Mouse (Mus musculus): ENCODE results near the gene Shkbp1. TPM values are rescaled to one million over a fixed set of nuclear protein-coding genes. Genes with fewer than 3 reads are reported as not detected.

Shkbp1 gene
- polyA plus RNA-seq, 1 experiment from 2014 or later: 39.8 TPM

- H3K4me2 ChIP-seq (ENCODE audit: low read length): no peak overlapping the region
- H3K9ac ChIP-seq (ENCODE audit: low read length): no peak overlapping the region
- ATAC-seq (replicated peaks; ENCODE audit: low FRiP score, low TSS enrichment, low read depth): no peak
- H3K27ac ChIP-seq (ENCODE audit: low read depth): no peak overlapping the region
- 94% methylated on average over 4 of the region's 4 CpGs for WGBS
- H3K9me3 ChIP-seq (ENCODE audit: control insufficient read depth, low read length): no peaks in the 10 kb centered on the region
- H3K36me3 ChIP-seq (ENCODE audit: control insufficient read depth, insufficient read depth, low read length): no peaks in the 10 kb centered on the region
- H3K4me1 ChIP-seq (replicated peaks; ENCODE audit: control insufficient read depth, insufficient read depth, low read length): peaks cover 11% of the 10 kb centered on the region; the same call in 1 of the 2 replicates
- H3K27me3 ChIP-seq (replicated peaks; ENCODE audit: control insufficient read depth, insufficient read depth, low read length): no peaks in the 10 kb centered on the region
- H3K4me3 ChIP-seq (ENCODE audit: low read depth, low read length): no peak overlapping the region
- no peak for DNase-seq (ENCODE audit: low spot score)
Observed at GRCm38 (mm10) chr7:27296518-27296917, 59.3 kb downstream of the Shkbp1 start.

GRCm38 (mm10) chr7:27295956-27296355 lies 59.9 kb downstream of the Shkbp1 start:
- no peaks in the 10 kb centered on the region for H3K27me3 ChIP-seq (replicated peaks; ENCODE audit: control insufficient read depth, insufficient read depth, low read length)

More at GRCm38 (mm10) chr7:27295956-27296355, 59.9 kb downstream of the Shkbp1 start:
- Histone ChIP-seq H3K4me3 (ENCODE audit: low read depth, low read length) (no peak overlapping the region), H3K9ac (ENCODE audit: low read length) (no peak overlapping the region), H3K36me3 (ENCODE audit: control insufficient read depth, insufficient read depth, low read length) (no peaks in the 10 kb centered on the region), H3K4me1 (replicated peaks; ENCODE audit: control insufficient read depth, insufficient read depth, low read length) (peaks cover 15% of the 10 kb centered on the region; the same call in 1 of the 2 replicates), H3K9me3 (ENCODE audit: control insufficient read depth, low read length) (no peaks in the 10 kb centered on the region), H3K4me2 (ENCODE audit: low read length) (no peak overlapping the region), H3K27ac (ENCODE audit: low read depth) (no peak overlapping the region)
- no peak for DNase-seq (ENCODE audit: low spot score)
- WGBS: 69% methylated on average over 4 of the region's 4 CpGs
- no peak for ATAC-seq (replicated peaks; ENCODE audit: low FRiP score, low TSS enrichment, low read depth)

Other genes starting within 250 kb of the Shkbp1 start
- not detected in 2 replicates for gene Cyp2f2, start 236.1 kb downstream of the Shkbp1 start, polyA plus RNA-seq (2014; fragmentation: Nextera tagmentation; extraction: Ambion mirVana)
- 0.12 TPM in 2 replicates for gene Cyp2t4, start 202.3 kb downstream of the Shkbp1 start, polyA plus RNA-seq (2014; fragmentation: Nextera tagmentation; extraction: Ambion mirVana)
- gene Egln2, start 189.2 kb downstream of the Shkbp1 start, polyA plus RNA-seq (2014; fragmentation: Nextera tagmentation; extraction: Ambion mirVana): 39.3 and 43.1 TPM in 2 replicates
- gene Rab4b, start 177.1 kb downstream of the Shkbp1 start, polyA plus RNA-seq (2014; fragmentation: Nextera tagmentation; extraction: Ambion mirVana): 59.8 and 60.8 TPM in 2 replicates
- gene Gm21983, start 174.9 kb downstream of the Shkbp1 start, polyA plus RNA-seq (2014; fragmentation: Nextera tagmentation; extraction: Ambion mirVana): 0.52 TPM in 1 of 2 replicates, not detected in the other
- 0.34 and 11.1 TPM in 2 replicates for gene Mia, start 174.9 kb downstream of the Shkbp1 start, polyA plus RNA-seq (2014; fragmentation: Nextera tagmentation; extraction: Ambion mirVana)
- 3.7 and 4.6 TPM in 2 replicates for gene BC024978, start 160.2 kb downstream of the Shkbp1 start, polyA plus RNA-seq (2014; fragmentation: Nextera tagmentation; extraction: Ambion mirVana)
- 283 and 289 TPM in 2 replicates for gene Snrpa, start 159.7 kb downstream of the Shkbp1 start, polyA plus RNA-seq (2014; fragmentation: Nextera tagmentation; extraction: Ambion mirVana)
- gene Itpkc, start 127.4 kb downstream of the Shkbp1 start, polyA plus RNA-seq (2014; fragmentation: Nextera tagmentation; extraction: Ambion mirVana): 8.9 and 9.3 TPM in 2 replicates
- gene Coq8b, start 123.0 kb downstream of the Shkbp1 start, polyA plus RNA-seq (2014; fragmentation: Nextera tagmentation; extraction: Ambion mirVana): 16.7 and 18.0 TPM in 2 replicates
- 9.2 and 11.0 TPM in 2 replicates for gene Numbl, start 97.6 kb downstream of the Shkbp1 start, polyA plus RNA-seq (2014; fragmentation: Nextera tagmentation; extraction: Ambion mirVana)
- 97.9 and 110 TPM in 2 replicates for gene Ltbp4, start 18.3 kb downstream of the Shkbp1 start, polyA plus RNA-seq (2014; fragmentation: Nextera tagmentation; extraction: Ambion mirVana)
- gene Gm20479, start 1.4 kb upstream of the Shkbp1 start, polyA plus RNA-seq (2014; fragmentation: Nextera tagmentation; extraction: Ambion mirVana): 0.50 and 1.2 TPM in 2 replicates
- gene Sptbn4, start 91.7 kb upstream of the Shkbp1 start, polyA plus RNA-seq (2014; fragmentation: Nextera tagmentation; extraction: Ambion mirVana): 0.34 and 0.48 TPM in 2 replicates
- 52.3 and 54.0 TPM in 2 replicates for gene Blvrb, start 92.0 kb upstream of the Shkbp1 start, polyA plus RNA-seq (2014; fragmentation: Nextera tagmentation; extraction: Ambion mirVana)
- 25.2 and 29.0 TPM in 2 replicates for gene Sertad3, start 117.7 kb upstream of the Shkbp1 start, polyA plus RNA-seq (2014; fragmentation: Nextera tagmentation; extraction: Ambion mirVana)
- gene Sertad1, start 130.9 kb upstream of the Shkbp1 start, polyA plus RNA-seq (2014; fragmentation: Nextera tagmentation; extraction: Ambion mirVana): 33.9 and 38.4 TPM in 2 replicates
- 1.5 and 1.6 TPM in 2 replicates for gene Prx, start 143.3 kb upstream of the Shkbp1 start, polyA plus RNA-seq (2014; fragmentation: Nextera tagmentation; extraction: Ambion mirVana)
- 0.83 and 1.2 TPM in 2 replicates for gene Hipk4, start 167.2 kb upstream of the Shkbp1 start, polyA plus RNA-seq (2014; fragmentation: Nextera tagmentation; extraction: Ambion mirVana)
- gene Pld3, start 197.2 kb upstream of the Shkbp1 start, polyA plus RNA-seq (2014; fragmentation: Nextera tagmentation; extraction: Ambion mirVana): 58.5 and 66.6 TPM in 2 replicates
- gene 2310022A10Rik, start 197.2 kb upstream of the Shkbp1 start, polyA plus RNA-seq (2014; fragmentation: Nextera tagmentation; extraction: Ambion mirVana): 20.8 and 23.6 TPM in 2 replicates
- 83.4 and 90.5 TPM in 2 replicates for gene Akt2, start 235.5 kb upstream of the Shkbp1 start, polyA plus RNA-seq (2014; fragmentation: Nextera tagmentation; extraction: Ambion mirVana)

All from intestine, embryonic 14.5 days (tissue).